Mouse (Mus musculus) limb, embryonic 11.5 days (tissue): ENCODE results near the gene Ang5. TPM values are rescaled to one million over a fixed set of nuclear protein-coding genes. Genes with fewer than 3 reads are reported as not detected.
"Not testable (repeated sequence)": the region's sequence is repeated elsewhere in the genome, so short reads cannot be mapped to it uniquely, and the experiment has no call there.

Experiments used
- ATAC-seq: fragments of 200-750 bp; cut with Nextera tagmentation; 2 replicates; pipeline ENCODE4 v1.8.0; 2017; ENCODE audit warnings: low read depth; ENCODE audit not compliant: insufficient number of reproducible peaks, low FRiP score, low TSS enrichment
- DNase-seq: peaks from one replicate; pipeline ENCODE4 v3.0.0-alpha.2; 2015; ENCODE audit warnings: low spot score
- H3K27ac ChIP-seq: fragments of 300-500 bp; sonication (generic); replicated peaks from 2 replicates; pipeline ENCODE4 v1.5.1; 2014; ENCODE audit warnings: low read depth, mild to moderate bottlenecking, low read length
- H3K27me3 ChIP-seq: fragments of 300-500 bp; sonication (generic); 2 replicates; pipeline ENCODE4 v1.6.1; 2014; ENCODE audit warnings: mild to moderate bottlenecking, low read length, mixed read lengths; ENCODE audit not compliant: control insufficient read depth, insufficient read depth
- H3K36me3 ChIP-seq: fragments of 300-500 bp; sonication (generic); 2 replicates; pipeline ENCODE4 v1.6.1; 2014; ENCODE audit warnings: mild to moderate bottlenecking, low read length, moderate library complexity, mixed read lengths; ENCODE audit not compliant: control insufficient read depth, insufficient read depth
- H3K4me1 ChIP-seq: fragments of 300-500 bp; sonication (generic); 2 replicates; pipeline ENCODE4 v1.6.1; 2014; ENCODE audit warnings: low read length, mixed read lengths; ENCODE audit not compliant: control insufficient read depth, insufficient read depth
- H3K4me2 ChIP-seq: fragments of 300-500 bp; sonication (generic); 2 replicates; pipeline ENCODE4 v1.6.1; 2014; ENCODE audit warnings: low read depth, mild to moderate bottlenecking, moderate library complexity; ENCODE audit not compliant: severe bottlenecking
- H3K4me3 ChIP-seq: fragments of 300-500 bp; sonication (generic); 2 replicates; pipeline ENCODE4 v1.5.1; 2014; ENCODE audit warnings: low read depth, low read length
- H3K9ac ChIP-seq: fragments of 300-500 bp; sonication (generic); 2 replicates; pipeline ENCODE4 v1.6.1; 2014; ENCODE audit warnings: mild to moderate bottlenecking, low read length
- H3K9me3 ChIP-seq: fragments of 300-500 bp; sonication (generic); 2 replicates; pipeline ENCODE4 v1.6.1; 2016; ENCODE audit warnings: low read length; ENCODE audit not compliant: control insufficient read depth
- WGBS: fragments of 180-500 bp; shearing (Covaris S2); extraction: QIAGEN DNeasy Blood & Tissue Kit; methylation state at CpG from one replicate; pipeline ENCODE4 v1.1.7; 2014; 5-methylcytosine and 5-hydroxymethylcytosine counted together
- polyA plus RNA-seq: library from polyadenylated mRNA; unstranded; fragments of >200 nt; fragmentation: Nextera tagmentation; extraction: Ambion mirVana; gene quantifications from 2 replicates; pipeline ENCODE4 v1.2.1, GENCODE M21; 2014

The Ang5 gene
- polyA plus RNA-seq, 1 experiment from 2014 or later: not detected

DNA sequence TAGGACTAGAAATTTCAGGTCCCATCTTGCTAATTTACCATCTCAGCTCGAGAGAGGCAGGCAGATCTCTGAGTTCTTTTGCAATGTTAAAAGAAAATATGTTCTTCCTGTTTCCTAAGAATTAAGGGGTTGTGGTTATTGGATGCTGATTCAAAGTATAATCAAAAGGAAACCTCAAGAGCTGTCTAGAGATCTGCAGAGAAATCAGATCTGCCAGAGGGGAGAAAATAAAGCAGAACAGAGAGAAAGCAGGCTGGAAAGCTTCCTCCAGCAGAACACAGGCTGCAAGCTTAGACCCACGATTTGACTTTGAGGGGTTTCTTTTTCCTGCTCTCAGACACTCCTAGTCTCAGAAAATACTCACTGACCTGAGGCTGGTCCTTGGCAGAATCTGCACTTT, 52.8 kb downstream of the Ang5 start:
- DNase-seq, H3K36me3 ChIP-seq, ATAC-seq, H3K4me1 ChIP-seq, H3K9ac ChIP-seq, H3K9me3 ChIP-seq, H3K4me3 ChIP-seq, H3K4me2 ChIP-seq, H3K27ac ChIP-seq, H3K27me3 ChIP-seq: not testable (repeated sequence)
- WGBS: 75% methylated on average over 1 of the region's 2 CpGs

Other genes starting within 250 kb of the Ang5 start
- gene Gm16506, start 229.6 kb upstream of the Ang5 start, polyA plus RNA-seq: not detected in 2 replicates
- not detected in 2 replicates for gene Gm6526, start 209.2 kb upstream of the Ang5 start, polyA plus RNA-seq
- gene Gm8180, start 172.3 kb upstream of the Ang5 start, polyA plus RNA-seq: not detected in 2 replicates
- not detected in 2 replicates for gene Ear1, start 81.6 kb upstream of the Ang5 start, polyA plus RNA-seq
- not detected in 2 replicates for gene Ear10, start 33.5 kb upstream of the Ang5 start, polyA plus RNA-seq
- 10.5 and 12.9 TPM in 2 replicates for gene Gm8113, start 31.7 kb upstream of the Ang5 start, polyA plus RNA-seq
- not detected in 2 replicates for gene Ang6, start 45.2 kb downstream of the Ang5 start, polyA plus RNA-seq
- gene Ear2, start 145.6 kb downstream of the Ang5 start, polyA plus RNA-seq: 0.28 TPM in 1 of 2 replicates, not detected in the other
- gene Gm3327, start 166.8 kb downstream of the Ang5 start, polyA plus RNA-seq: not detected in 2 replicates
- gene Gm8212, start 240.6 kb downstream of the Ang5 start, polyA plus RNA-seq: not detected in 2 replicates